Mouse (Mus musculus) cortical plate, adult 2 months (tissue): Measurements from ENCODE around the gene Slc37a4.

Experiments
- CTCF ChIP-seq: fragments of 200-500 bp; IDR thresholded peaks from 2 replicates; pipeline ENCODE4 v1.5.1; 2011; ENCODE audit warnings: mild to moderate bottlenecking, control low read depth, low read length; ENCODE audit not compliant: insufficient read depth; ENCODE audit errors: extremely low read depth
- POLR2A ChIP-seq: fragments of 200-500 bp; IDR thresholded peaks from 2 replicates; pipeline ENCODE4 v1.6.1; 2011; ENCODE audit warnings: mild to moderate bottlenecking, low read length, control low read depth; ENCODE audit not compliant: insufficient read depth; ENCODE audit errors: extremely low read depth

- TF ChIP-seq POLR2A (no peak), CTCF (no peak)
These were observed 53.7 kb downstream of the Slc37a4 start for GRCm38 (mm10) chr9:44450387-44450786.
